Mouse (Mus musculus) urinary bladder, postnatal 4 days (tissue): ENCODE data around the gene Fnbp1l.

ENCODE experiments used
- DNase-seq, 2 experiments: peaks; one replicate each; pipeline ENCODE4 v3.0.0; 2021 to 2022; ENCODE audit warnings: low spot score in 2 of 2

Fnbp1l gene

GRCm38 (mm10) chr3:122618991-122619930, at the start of gene Fnbp1l:
TSS of gene Fnbp1l (minus strand) at chr3:122619715.
- DNase-seq = peak; percentile 72 to 79

GRCm38 (mm10) chr3:122660795-122661194, 41.3 kb upstream of the Fnbp1l start:
- no peak for DNase-seq

GRCm38 (mm10) chr3:122659261-122659917, 39.9 kb upstream of the Fnbp1l start:
- DNase-seq = no peak

DNA sequence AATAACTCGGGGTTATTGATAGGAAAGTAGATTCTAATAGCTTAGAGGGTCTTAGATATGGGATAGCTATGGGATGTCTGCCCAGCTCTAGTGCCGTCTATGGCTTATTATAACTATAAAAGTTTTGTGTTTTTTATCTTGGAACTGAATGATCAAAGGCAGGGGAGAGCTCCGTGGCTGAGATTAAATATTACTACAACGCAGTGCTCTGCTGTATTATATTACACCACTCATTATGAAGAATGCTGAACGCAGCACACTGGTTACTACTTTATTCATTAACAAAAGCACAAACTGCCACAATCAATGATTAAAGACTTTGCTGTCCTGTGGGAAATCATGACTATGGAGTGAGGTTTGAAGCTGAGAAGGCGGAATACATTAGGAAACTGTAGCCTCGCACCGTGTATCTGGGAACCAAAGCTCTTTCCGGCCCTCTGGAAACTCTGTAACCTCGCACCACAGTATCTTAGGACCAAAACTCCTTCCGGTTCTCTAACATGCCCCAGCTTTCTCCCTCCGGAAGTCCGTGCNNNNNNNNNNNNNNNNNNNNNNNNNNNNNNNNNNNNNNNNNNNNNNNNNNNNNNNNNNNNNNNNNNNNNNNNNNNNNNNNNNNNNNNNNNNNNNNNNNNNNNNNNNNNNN, 27.8 kb upstream of the Fnbp1l start:
- no peak for DNase-seq

- DNase-seq = no peak
Observed at GRCm38 (mm10) chr3:122640286-122640685, 20.8 kb upstream of the Fnbp1l start.

- no peak for DNase-seq
Observed at GRCm38 (mm10) chr3:122639197-122639475, 19.6 kb upstream of the Fnbp1l start.

- peak; percentile 83 to 93 for DNase-seq
Observed at GRCm38 (mm10) chr3:122638329-122639196, 19.0 kb upstream of the Fnbp1l start.

- no peak for DNase-seq
Observed at GRCm38 (mm10) chr3:122637280-122637679, 17.8 kb upstream of the Fnbp1l start.

- no peak for DNase-seq
Observed at GRCm38 (mm10) chr3:122635246-122635645, 15.7 kb upstream of the Fnbp1l start.

DNA sequence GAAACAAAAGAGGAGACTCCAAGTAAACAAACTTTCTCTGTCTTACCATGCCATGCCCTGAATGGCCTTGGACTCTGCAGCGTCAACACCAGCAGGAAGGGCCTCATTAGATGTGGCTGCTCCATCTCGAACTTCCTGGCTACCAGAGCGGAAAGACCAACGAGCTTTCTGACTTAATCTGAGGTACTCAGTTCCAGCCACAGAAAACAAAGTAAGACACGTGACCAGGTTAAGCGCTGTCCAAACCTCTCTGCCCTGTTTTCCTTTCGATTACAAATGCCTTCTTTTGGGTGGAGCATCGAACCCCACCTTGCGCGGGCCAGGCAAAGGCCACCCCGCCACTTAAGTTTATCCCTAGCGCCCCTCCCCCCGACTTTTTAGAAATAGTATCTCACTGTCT, 10.1 kb upstream of the Fnbp1l start:
- no peak for DNase-seq

DNA sequence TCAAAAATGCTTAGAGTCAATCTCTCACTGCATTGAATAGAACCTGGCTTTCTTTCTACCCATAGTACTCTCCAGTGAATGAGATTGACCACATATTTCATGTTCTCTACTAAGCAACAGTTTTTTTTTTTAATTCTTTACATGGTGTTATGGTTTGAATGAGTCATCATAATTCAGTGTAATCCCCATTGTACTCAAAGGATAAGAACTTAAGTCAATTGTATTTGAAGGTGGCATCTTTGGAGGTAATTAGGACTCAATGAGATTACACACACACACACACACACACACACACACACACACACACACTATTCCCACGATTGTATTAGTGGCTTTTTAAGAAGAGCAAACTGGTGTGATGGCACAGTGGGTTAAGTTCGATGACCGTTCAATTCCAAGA, 9.4 kb upstream of the Fnbp1l start:
- DNase-seq = no peak

DNA sequence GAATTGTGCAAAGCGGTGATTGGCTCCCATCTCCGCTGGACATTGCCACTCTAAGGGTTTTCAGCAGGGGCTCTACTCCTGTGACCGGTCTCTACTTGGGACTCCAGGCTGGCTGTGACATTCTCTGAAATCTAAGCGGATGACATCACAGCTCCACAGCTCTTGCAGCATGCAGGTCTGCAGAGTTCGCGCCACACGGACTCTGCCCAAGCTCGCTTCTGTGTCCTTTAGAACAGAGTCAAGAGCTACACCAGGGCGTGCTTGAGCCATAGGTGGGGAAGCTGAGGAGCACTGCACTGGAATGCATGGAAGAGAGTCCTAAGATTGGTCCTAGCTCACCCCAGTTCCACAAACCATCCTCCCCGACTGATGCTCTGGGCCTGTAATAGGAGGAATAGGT, 9.0 kb upstream of the Fnbp1l start:
- DNase-seq = no peak

GRCm38 (mm10) chr3:122627846-122628245, 8.3 kb upstream of the Fnbp1l start:
- DNase-seq = no peak

DNA sequence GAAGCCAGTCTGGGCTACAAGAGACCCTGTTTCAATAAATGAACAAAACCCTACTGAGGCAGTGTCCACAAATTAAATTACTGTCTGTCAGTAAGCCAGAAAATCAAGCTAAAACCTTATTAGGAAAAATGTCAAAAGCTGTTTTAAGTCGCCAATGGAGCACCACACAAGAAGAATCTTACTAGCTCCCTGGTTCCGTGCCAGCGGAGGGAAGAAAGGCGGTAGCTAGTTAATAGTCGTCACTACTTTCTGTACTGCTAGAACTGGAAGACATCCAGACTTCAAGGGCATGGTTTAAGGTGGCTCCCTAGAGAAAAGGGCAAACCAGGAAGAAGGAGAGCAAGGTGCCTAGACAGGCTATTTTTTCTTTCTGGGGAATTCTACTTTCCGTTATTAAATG, 5.1 kb upstream of the Fnbp1l start:
- no peak for DNase-seq

DNA sequence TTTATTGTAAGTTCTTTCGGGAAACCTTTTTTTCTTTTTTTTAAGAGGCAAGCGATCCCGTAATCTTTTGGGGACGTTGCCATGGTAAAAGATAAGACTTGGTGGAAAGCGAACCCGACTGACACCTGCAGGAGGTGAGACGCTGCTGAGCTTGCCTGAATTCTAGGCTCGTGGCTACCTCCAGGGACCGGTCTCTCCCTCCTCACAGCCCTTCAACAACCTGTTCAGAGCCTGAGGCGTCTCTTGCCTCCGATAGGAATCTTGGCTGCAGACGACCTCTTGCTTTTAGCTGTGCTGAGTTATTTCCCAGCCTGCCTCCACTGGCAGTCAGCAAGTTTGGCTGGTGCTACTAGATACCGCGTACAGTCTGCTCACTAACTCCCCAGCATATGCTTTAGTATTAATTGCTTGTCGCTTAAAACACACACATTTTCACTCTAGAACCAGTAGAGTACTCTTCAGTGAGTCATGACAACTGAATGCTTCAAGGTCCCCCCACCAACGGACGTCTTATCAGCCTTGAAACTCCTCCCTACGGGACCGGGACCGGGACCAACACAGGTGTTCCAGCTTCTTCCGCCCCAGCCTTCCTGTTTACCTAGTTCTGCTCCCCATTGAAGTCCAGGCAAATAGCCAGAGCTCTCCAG, 893 bp upstream of the Fnbp1l start:
- DNase-seq = peak in 1 of 2 experiments; percentile 36

GRCm38 (mm10) chr3:122619931-122620284, 393 bp upstream of the Fnbp1l start:
- no peak for DNase-seq

DNA sequence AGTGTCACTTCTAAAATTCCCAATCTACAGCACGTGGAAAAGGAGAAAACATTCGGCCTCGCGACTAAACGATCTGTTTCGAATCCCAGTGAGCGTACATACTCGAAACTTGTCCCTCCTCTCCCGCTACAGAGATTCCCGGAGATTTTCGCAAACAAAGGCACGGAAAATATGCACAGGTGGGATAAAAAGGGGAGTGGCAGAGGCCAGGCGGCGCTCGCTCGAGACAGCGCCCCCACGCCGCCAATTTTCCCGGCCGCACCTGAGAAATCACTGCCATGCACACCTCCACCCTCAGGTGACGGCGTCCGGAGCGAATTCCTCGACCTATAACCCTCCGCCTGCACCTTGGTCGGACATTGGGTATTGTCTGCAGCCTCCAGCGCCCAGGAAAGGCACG, 1.1 kb downstream of the Fnbp1l start:
- no peak for DNase-seq

DNA sequence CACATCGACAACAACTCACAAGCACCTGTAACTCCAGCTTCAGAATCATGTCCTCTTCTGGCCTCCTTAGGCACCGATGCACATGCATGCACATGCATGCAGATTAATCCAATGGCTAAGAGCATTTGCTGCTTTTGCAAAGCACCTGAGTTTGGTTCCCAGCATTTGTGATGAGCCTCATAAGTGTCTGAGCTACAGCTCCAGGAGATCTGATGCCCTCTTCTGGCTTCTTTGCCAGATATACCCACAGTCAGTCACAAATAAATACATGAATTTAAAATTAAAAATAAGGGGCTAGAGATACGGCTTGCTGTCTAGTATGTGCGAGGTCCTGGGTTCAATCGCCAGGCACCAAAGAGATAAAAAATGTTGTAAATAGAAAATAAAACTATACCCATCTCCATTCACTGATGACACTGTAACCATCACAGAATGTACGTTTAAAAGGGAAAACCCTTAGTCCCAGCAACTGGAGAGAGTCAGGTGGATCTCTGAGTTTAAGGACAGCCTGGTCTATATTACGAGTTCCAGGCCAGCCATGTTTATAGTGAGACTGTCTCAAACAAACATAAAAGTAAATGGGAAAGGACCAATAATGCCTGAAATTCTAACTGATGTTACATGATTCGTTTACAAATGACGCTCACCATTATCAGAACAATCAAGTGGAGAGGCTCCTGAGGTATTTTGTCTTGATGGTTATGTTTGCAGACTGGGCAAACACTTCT, 1.7 kb downstream of the Fnbp1l start:
- no peak for DNase-seq

GRCm38 (mm10) chr3:122612537-122612936, 7.0 kb downstream of the Fnbp1l start:
- no peak for DNase-seq

- DNase-seq = no peak
Observed at GRCm38 (mm10) chr3:122611761-122612160, 7.8 kb downstream of the Fnbp1l start.
